Mouse (Mus musculus) neural tube, embryonic 14.5 days (tissue): ENCODE data around the gene Pck1. TPM values are rescaled to one million over a fixed set of nuclear protein-coding genes. Genes with fewer than 3 reads are reported as not detected.
A peak's percentile ranks its signal among the peaks of the same experiment; 100 is the strongest.
"Not testable (repeated sequence)": the region's sequence is repeated elsewhere in the genome, so short reads cannot be mapped to it uniquely, and the experiment has no call there.

Experiments used
- ATAC-seq: fragments of 200-750 bp; cut with Nextera tagmentation; 2 replicates; pipeline ENCODE4 v1.8.0; 2017; ENCODE audit warnings: low read depth, mild to moderate bottlenecking, moderate TSS enrichment, moderate library complexity
- H3K27ac ChIP-seq: fragments of 300-500 bp; sonication (generic); 2 replicates; pipeline ENCODE4 v1.5.1; 2014; ENCODE audit warnings: low read depth, mild to moderate bottlenecking, control low read depth, low read length, moderate library complexity, mixed read lengths
- H3K27me3 ChIP-seq: fragments of 300-500 bp; sonication (generic); 2 replicates; pipeline ENCODE4 v1.6.1; 2014; ENCODE audit warnings: low read length; ENCODE audit not compliant: control insufficient read depth, insufficient read depth
- H3K36me3 ChIP-seq: fragments of 300-500 bp; sonication (generic); 2 replicates; pipeline ENCODE4 v1.6.1; 2014; ENCODE audit warnings: low read length, mixed read lengths; ENCODE audit not compliant: control insufficient read depth, insufficient read depth
- H3K4me1 ChIP-seq: fragments of 300-500 bp; sonication (generic); 2 replicates; pipeline ENCODE4 v1.6.1; 2014; ENCODE audit warnings: low read length; ENCODE audit not compliant: control insufficient read depth, insufficient read depth
- H3K4me2 ChIP-seq: fragments of 300-500 bp; sonication (generic); 2 replicates; pipeline ENCODE4 v1.6.1; 2014; ENCODE audit warnings: mild to moderate bottlenecking, low read depth, low read length, control low read depth
- H3K4me3 ChIP-seq: fragments of 300-500 bp; sonication (generic); 2 replicates; pipeline ENCODE4 v1.5.1; 2014; ENCODE audit warnings: low read depth, low read length, control low read depth, mixed read lengths
- H3K9ac ChIP-seq: fragments of 300-500 bp; sonication (generic); replicated peaks from 2 replicates; pipeline ENCODE4 v1.6.1; 2014; ENCODE audit warnings: low read depth, mild to moderate bottlenecking, control low read depth, low read length, mixed read lengths
- H3K9me3 ChIP-seq: fragments of 300-500 bp; sonication (generic); 2 replicates; pipeline ENCODE4 v1.6.1; 2016; ENCODE audit warnings: low read length; ENCODE audit not compliant: control insufficient read depth
- WGBS: fragments of 180-500 bp; shearing (Covaris S2); extraction: QIAGEN DNeasy Blood & Tissue Kit; methylation state at CpG from one replicate; pipeline ENCODE4 v1.1.7; 2014; 5-methylcytosine and 5-hydroxymethylcytosine counted together
- polyA plus RNA-seq: library from polyadenylated mRNA; unstranded; fragments of >200 nt; fragmentation: Nextera tagmentation; extraction: Ambion mirVana; gene quantifications from 2 replicates; pipeline ENCODE4 v1.2.1, GENCODE M21; 2014

The Pck1 gene
- 0.07 and 0.13 TPM in 2 replicates for polyA plus RNA-seq

GRCm38 (mm10) chr2:173152436-173153151 is at the start of gene Pck1:
Pck1 (plus strand) TSS chr2:173153048.
- Histone ChIP-seq H3K4me2 (no peak within 1 kb of the TSS), H3K9ac (no peak within 1 kb of the TSS), H3K27me3 (no peaks in the 10 kb centered on the region), H3K27ac (no peak within 1 kb of the TSS), H3K9me3 (no peaks in the 10 kb centered on the region), H3K4me1 (no peaks in the 10 kb centered on the region), H3K4me3 (no peak within 1 kb of the TSS), H3K36me3 (no peaks in the 10 kb centered on the region)
- WGBS = 90% methylated on average over 13 of the region's 13 CpGs
- no peak for ATAC-seq

- no peak for ATAC-seq
- Histone ChIP-seq H3K9me3 (no peaks in the 10 kb centered on the region), H3K27me3 (no peaks in the 10 kb centered on the region), H3K27ac (no peak overlapping the region), H3K4me1 (no peaks in the 10 kb centered on the region), H3K9ac (no peak overlapping the region), H3K36me3 (no peaks in the 10 kb centered on the region), H3K4me3 (no peak overlapping the region), H3K4me2 (no peak overlapping the region)
- WGBS = 88% methylated on average over 9 of the region's 9 CpGs
Measured at GRCm38 (mm10) chr2:173106409-173106808, 46.4 kb upstream of the Pck1 start.

- Histone ChIP-seq H3K27me3 (no peaks in the 10 kb centered on the region), H3K36me3 (no peaks in the 10 kb centered on the region), H3K9me3 (no peaks in the 10 kb centered on the region), H3K4me1 (no peaks in the 10 kb centered on the region), H3K4me2 (no peak overlapping the region), H3K27ac (no peak overlapping the region), H3K4me3 (no peak overlapping the region), H3K9ac (no peak overlapping the region)
- peak; percentile 21; the same call in 1 of the 2 replicates for ATAC-seq
- 23% methylated on average over 14 of the region's 14 CpGs for WGBS
Measured at GRCm38 (mm10) chr2:173106889-173107785, 45.7 kb upstream of the Pck1 start.

GRCm38 (mm10) chr2:173108509-173109190 is 44.2 kb upstream of the Pck1 start:
- no peaks in the 10 kb centered on the region for H3K27me3 ChIP-seq
- 85% methylated on average over 6 of the region's 6 CpGs for WGBS
- ATAC-seq = no peak

GRCm38 (mm10) chr2:173109510-173109909 is 43.3 kb upstream of the Pck1 start:
- no peaks in the 10 kb centered on the region for H3K9me3 ChIP-seq
- H3K4me1 ChIP-seq = no peaks in the 10 kb centered on the region
- H3K27ac ChIP-seq = no peak overlapping the region
- no peaks in the 10 kb centered on the region for H3K36me3 ChIP-seq
- 84% methylated on average over 7 of the region's 7 CpGs for WGBS
- ATAC-seq = no peak
- no peaks in the 10 kb centered on the region for H3K27me3 ChIP-seq
- H3K4me3 ChIP-seq = no peak overlapping the region
- H3K4me2 ChIP-seq = no peak overlapping the region
- H3K9ac ChIP-seq = no peak overlapping the region

More at GRCm38 (mm10) chr2:173108509-173109190, 44.2 kb upstream of the Pck1 start:
- H3K4me3 ChIP-seq = no peak overlapping the region
- H3K9ac ChIP-seq = no peak overlapping the region
- no peak overlapping the region for H3K4me2 ChIP-seq
- H3K4me1 ChIP-seq = no peaks in the 10 kb centered on the region
- H3K27ac ChIP-seq = no peak overlapping the region
- H3K36me3 ChIP-seq = no peaks in the 10 kb centered on the region
- H3K9me3 ChIP-seq = no peaks in the 10 kb centered on the region

GRCm38 (mm10) chr2:173110571-173110970 is 42.3 kb upstream of the Pck1 start:
- no peak for ATAC-seq
- Histone ChIP-seq H3K27ac (no peak overlapping the region), H3K4me3 (no peak overlapping the region), H3K36me3 (no peaks in the 10 kb centered on the region), H3K4me1 (no peaks in the 10 kb centered on the region), H3K4me2 (no peak overlapping the region), H3K9ac (no peak overlapping the region), H3K9me3 (no peaks in the 10 kb centered on the region), H3K27me3 (no peaks in the 10 kb centered on the region)
- 90% methylated on average over 9 of the region's 9 CpGs for WGBS

- H3K4me3 ChIP-seq, H3K9me3 ChIP-seq, ATAC-seq, H3K4me1 ChIP-seq, H3K4me2 ChIP-seq, H3K27me3 ChIP-seq, H3K9ac ChIP-seq, H3K36me3 ChIP-seq, H3K27ac ChIP-seq: not testable (repeated sequence)
- 69% methylated on average over 3 of the region's 3 CpGs for WGBS
Measured at GRCm38 (mm10) chr2:173113796-173114195, 39.1 kb upstream of the Pck1 start.

GRCm38 (mm10) chr2:173119023-173119944 is 33.6 kb upstream of the Pck1 start, which contains the start of gene Ctcfl:
Ctcfl (minus strand) TSS chr2:173119525.
- ATAC-seq = no peak
- Histone ChIP-seq H3K27me3 (no peaks in the 10 kb centered on the region), H3K36me3 (no peaks in the 10 kb centered on the region), H3K4me1 (no peaks in the 10 kb centered on the region), H3K9me3 (no peaks in the 10 kb centered on the region), H3K27ac (no peak within 1 kb of the TSS), H3K4me2 (no peak within 1 kb of the TSS), H3K4me3 (no peak within 1 kb of the TSS), H3K9ac (no peak within 1 kb of the TSS)
- 91% methylated on average over 35 of the region's 35 CpGs for WGBS
